Mouse (Mus musculus) embryo, embryonic 10 days (tissue): Measurements from ENCODE around the gene Cpne6.

Experiments
- DNase-seq: peaks from one replicate; pipeline ENCODE4 v3.0.0-alpha.2; 2015; ENCODE audit warnings: low spot score

Cpne6 gene

GRCm38 (mm10) chr14:55554635-55555034 is 44.4 kb downstream of the Cpne6 start:
- no peak for DNase-seq

GRCm38 (mm10) chr14:55555788-55556187 is 45.5 kb downstream of the Cpne6 start:
- no peak for DNase-seq

DNA sequence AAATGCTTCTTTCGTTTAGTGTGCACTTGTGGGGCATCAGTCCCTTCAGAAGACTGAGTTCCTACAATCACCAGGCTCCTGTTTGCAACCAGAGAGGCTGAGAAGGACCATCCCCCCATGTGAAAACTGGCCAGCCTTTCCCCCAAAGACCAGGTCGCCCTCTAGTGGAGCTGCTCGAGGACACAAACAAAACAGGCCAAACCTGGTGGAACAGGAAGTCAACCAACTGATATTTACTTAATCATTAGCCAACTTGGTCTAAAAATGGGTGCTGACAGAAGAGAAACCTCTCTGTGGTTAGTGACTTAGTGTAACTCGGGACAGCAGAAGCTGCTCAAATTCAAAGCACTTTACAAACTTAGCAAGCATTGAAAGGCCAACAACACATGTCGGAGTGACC is 46.8 kb downstream of the Cpne6 start:
- peak; percentile 84 for DNase-seq

- DNase-seq: no peak
These were observed 47.3 kb downstream of the Cpne6 start for GRCm38 (mm10) chr14:55557587-55557986.

GRCm38 (mm10) chr14:55558740-55559448 is 48.6 kb downstream of the Cpne6 start:
- no peak for DNase-seq

DNA sequence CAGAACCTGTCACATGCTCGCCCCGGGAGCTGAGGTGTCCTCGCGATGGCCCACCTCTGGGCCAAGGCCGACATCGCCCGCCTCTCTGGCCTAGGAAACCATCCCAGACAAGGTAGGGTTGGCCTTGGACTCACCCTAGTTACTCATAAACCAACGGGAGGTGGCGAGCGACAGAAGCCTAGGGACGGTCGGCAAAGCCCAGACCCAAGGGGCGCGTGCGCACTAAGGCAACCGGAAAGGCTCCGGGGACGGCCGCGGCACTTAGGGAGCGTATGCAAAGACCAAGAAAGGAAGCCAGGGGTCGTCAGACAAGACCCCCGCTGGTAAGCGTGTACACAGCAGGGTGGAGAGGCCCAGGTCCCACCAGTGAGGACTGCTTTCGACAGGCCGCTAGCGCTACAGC is 49.6 kb downstream of the Cpne6 start, which contains the start of gene Dcaf11:
TSS of gene Dcaf11 (plus strand) at position 208 of the 403 bp plus-strand sequence.
- peak; percentile 97 for DNase-seq

- peak; percentile 98 for DNase-seq
These were observed 50.2 kb downstream of the Cpne6 start, which contains the start of gene A730061H03Rik for GRCm38 (mm10) chr14:55560202-55561073. Gene A730061H03Rik (minus strand): TSS chr14:55560406.

- no peak for DNase-seq
These were observed 51.6 kb downstream of the Cpne6 start for GRCm38 (mm10) chr14:55561860-55562259.

DNA sequence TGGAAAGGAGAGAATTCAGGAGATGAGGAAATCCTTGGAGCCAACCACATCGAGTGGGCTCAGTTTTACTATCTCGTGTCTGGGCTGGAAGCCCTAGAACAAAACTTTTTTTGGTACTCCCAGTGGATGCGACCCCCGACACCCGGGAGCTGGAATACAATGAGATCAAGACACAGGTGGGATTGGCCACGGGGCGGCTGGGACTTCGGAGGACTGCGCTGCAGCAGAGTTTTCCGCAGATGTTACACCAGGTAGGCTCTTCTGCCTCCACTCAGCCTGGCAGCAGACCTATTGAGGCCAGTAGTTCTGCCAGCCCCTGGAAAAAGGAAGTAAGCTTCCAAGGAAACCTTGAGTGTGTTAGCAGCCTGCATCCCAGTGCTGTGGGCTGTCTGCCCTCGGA is 53.0 kb downstream of the Cpne6 start:
- DNase-seq: no peak

DNA sequence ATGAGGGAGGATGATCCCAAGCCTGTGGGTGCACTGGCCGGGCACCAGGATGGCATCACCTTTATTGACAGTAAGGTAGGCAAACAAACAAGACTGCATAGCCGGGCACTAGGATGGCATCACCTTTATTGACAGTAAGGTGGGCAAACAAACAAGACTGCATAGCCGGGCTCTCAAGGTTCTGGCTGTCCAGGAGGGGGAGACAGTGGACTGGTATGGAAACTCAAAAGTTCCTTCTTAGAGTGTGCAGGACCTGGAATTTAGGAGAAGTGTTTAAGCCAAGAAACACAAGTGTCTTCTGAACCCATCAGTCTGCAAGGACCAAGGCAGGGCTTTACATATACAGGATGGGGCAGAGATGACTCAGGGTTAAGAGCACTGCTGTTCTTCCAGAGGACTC is 55.5 kb downstream of the Cpne6 start:
- no peak for DNase-seq
